Mouse (Mus musculus) kidney, adult 18-20 months (tissue): ENCODE data around the gene Csgalnact2.
A peak's percentile ranks its signal among the peaks of the same experiment; 100 is the strongest.

Source experiments
- DNase-seq: peaks from one replicate; pipeline ENCODE4 v3.0.0; 2021

Csgalnact2 gene

DNA sequence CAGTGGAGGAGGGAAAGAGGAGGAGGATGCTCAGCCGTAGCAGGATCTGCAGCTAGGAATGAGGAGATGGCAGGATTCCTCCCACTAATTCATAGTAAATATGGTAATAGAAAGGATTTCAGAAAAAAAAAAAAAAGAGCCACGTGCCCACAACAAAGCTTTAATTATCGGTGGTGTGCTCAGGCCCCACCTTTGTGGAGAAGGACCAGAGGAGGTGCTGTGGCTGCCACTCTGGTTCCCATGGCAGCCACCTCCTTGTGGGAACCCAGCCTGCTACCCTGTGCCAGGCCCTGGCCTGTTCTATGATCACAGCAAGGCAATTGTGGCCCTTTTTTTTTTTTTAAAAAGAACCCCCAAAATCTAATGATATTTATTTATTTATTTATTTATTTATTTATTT is 67.5 kb downstream of the Csgalnact2 start:
- DNase-seq = no peak

DNA sequence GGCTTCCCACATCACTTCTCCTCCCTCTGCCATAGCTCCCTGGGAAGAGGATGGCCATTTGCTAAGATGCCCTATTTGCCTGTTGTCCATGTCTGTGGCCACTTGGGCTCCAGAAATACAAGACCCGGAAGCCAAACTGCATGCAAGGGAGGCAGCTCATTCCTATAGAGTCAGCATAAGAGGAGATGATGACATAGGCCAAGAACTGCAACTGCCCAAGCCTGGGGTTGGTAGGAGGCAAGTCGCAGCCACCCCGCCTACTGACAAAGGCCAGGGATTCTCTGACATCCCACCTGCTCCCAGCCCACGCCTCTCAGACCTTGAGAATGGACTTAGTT is 68.0 kb downstream of the Csgalnact2 start:
- DNase-seq = no peak

GRCm38 (mm10) chr6:118070321-118071012 is 68.5 kb downstream of the Csgalnact2 start:
- no peak for DNase-seq

DNA sequence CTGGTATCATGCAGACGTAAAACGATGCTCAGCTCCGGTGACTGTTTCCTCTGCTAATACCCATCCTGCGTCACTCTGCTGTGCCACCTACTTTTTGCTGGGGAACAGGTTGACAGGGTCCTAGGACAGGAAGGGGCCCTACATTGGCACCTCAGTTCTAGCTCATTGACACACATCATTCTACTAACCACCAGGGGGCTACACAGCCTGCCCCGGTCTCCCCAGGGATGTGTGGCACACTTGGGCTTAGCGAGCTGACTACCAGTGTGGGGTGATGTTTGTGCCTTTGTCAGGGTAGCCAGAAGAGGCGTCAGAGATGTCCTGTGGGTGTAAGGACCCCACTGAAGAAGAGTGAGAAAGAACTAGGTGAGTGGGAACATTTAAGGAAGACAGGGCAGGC is 71.2 kb downstream of the Csgalnact2 start:
- DNase-seq = no peak

- DNase-seq = peak; percentile 31
Measured at GRCm38 (mm10) chr6:118066199-118067081, 72.5 kb downstream of the Csgalnact2 start.

DNA sequence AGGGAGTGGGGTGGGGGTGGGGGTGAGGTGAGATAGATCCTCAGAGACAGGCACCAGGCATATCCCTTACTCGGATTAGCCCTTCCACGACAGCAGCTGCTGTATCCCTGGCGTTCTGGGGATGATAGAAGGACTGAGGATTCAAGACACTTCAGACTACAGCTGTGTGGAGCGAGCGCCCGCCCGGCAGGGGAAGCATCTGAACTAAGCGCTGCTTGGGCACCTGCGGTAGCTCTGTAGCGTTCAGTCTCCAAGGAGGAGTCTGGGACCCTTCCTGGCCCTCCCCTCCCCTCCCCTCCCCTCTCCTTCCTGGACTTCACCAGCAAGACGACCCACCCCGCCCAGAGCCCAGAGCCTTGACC is 73.1 kb downstream of the Csgalnact2 start:
- peak; percentile 8 for DNase-seq

GRCm38 (mm10) chr6:118064968-118065530 is 73.9 kb downstream of the Csgalnact2 start:
- DNase-seq = peak; percentile 32

DNA sequence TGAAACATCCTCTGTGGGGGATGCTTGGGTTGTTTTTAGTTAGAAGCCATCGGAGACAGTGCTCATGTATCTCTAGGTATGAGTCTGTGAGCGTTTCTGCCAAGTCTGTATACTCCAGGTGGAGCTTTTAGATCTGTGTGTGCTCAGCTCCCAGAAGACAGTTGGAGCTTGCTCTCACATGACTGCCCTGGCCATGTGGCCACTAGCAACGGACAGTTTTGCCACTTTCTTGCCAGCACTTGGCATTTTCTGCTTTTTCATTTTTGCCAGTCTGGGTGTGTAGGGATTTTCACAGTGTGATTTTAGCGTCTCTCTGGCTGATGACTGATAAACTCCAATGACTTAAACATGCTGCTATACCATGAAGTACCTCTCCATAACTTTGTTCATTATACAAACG is 75.7 kb downstream of the Csgalnact2 start:
- no peak for DNase-seq

DNA sequence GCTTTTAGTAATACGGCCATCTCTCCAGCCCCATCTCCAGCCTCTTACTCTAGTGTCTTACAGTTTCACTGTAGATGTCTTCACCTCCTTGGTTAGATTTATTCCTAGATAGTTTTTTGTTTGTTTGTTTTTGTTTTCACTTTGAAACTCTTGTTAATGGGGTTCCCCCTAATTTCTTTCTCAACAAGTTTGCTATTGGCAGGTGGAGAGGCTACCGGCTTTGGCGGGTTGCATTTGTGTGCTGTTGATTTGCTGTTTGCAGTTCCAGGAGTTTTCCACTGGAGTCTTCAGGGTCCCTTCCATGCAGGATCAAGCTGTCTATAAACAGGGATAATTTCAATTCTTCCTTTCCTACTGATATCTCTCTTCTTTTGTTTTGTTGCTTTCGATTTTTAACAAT is 77.7 kb downstream of the Csgalnact2 start:
- DNase-seq = no peak
